Mouse (Mus musculus) thymus, adult 2 months (tissue): ENCODE results near the gene Trcg1.

Experiments
- CTCF ChIP-seq: fragments of 200-500 bp; IDR thresholded peaks from 2 replicates; pipeline ENCODE4 v1.5.1; 2012; ENCODE audit warnings: mild to moderate bottlenecking, control low read depth, low read length, moderate library complexity, borderline replicate concordance; ENCODE audit not compliant: control insufficient read depth, poor library complexity, insufficient read depth; ENCODE audit errors: extremely low read depth
- POLR2A ChIP-seq: fragments of 200-500 bp; IDR thresholded peaks from 2 replicates; pipeline ENCODE4 v1.6.1; 2012; ENCODE audit warnings: mild to moderate bottlenecking, low read length, control low read depth, moderate library complexity; ENCODE audit not compliant: control insufficient read depth, poor library complexity, insufficient read depth; ENCODE audit errors: extremely low read depth

- no peak for TF ChIP-seq CTCF
- TF ChIP-seq POLR2A, result no peak
Measured at GRCm38 (mm10) chr9:57217220-57217619, 19.1 kb upstream of the Trcg1 start.
